Mouse (Mus musculus): ENCODE results near the gene M1ap.

The M1ap gene

GRCm38 (mm10) chr6:83070311-83071219, 123.9 kb downstream of the M1ap start:
- no peak for ATAC-seq (ENCODE audit: low TSS enrichment)

GRCm38 (mm10) chr6:83071220-83071619, 124.5 kb downstream of the M1ap start:
- no peak for ATAC-seq (ENCODE audit: low TSS enrichment)

GRCm38 (mm10) chr6:83074979-83075378, 128.3 kb downstream of the M1ap start:
- ATAC-seq (ENCODE audit: low TSS enrichment): no peak

- ATAC-seq (ENCODE audit: low TSS enrichment): peak; percentile 39; the same call in 1 of the 2 replicates
These were observed 131.1 kb downstream of the M1ap start, which contains the start of gene Pcgf1 for GRCm38 (mm10) chr6:83077630-83078323. TSS of gene Pcgf1 (plus strand) at chr6:83077869.

GRCm38 (mm10) chr6:83078324-83078858, 131.7 kb downstream of the M1ap start:
- ATAC-seq (ENCODE audit: low TSS enrichment): peak; percentile 92

Data from frontal cortex, adult (tissue).